Mouse (Mus musculus) spleen, postnatal 36 days (tissue): ENCODE data around the gene Ifnlr1.
"Not testable (repeated sequence)": the region's sequence is repeated elsewhere in the genome, so short reads cannot be mapped to it uniquely, and the experiment has no call there.

Experiments used
- DNase-seq, 2 experiments: peaks; one replicate each; pipeline ENCODE4 v3.0.0; 2022; ENCODE audit warnings: low spot score in 2 of 2, mixed read lengths in 1 of 2

Gene Ifnlr1

DNA sequence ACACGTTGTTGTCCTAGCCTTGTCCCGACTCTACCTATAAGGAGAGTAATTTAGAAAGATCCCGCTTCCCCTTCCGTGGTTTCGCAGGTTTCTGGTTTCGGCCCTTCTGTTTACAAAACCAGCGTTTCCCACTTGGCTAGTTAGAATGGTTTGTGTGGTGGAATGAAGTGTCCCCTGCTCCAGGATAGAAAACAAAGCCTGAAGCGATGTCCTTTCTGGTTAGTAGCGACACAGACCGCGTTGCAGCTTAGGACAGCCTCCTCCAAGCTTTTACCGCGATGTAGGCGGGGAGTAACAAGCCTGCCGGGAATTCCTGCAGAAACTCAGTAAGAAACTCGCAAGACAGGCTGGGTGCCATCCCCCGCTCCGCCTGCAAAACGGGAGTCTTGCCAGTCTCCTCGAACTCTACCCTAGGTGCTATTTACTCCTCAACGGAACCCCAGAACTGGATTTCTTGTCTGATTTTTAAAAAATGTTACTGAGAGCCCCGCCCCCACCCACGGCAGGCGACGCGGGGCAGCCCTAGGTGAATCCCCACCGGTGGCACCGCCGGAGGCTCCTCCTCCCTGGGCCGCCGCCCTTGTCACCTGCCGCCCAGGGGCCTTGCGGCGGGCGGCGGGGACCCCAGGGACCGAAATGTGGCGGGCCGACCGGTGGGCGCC, at the start of gene Ifnlr1:
Ifnlr1 (plus strand) TSS at position 382 of the 662 bp plus-strand sequence.
- DNase-seq, result peak; percentile 47 to 56

DNA sequence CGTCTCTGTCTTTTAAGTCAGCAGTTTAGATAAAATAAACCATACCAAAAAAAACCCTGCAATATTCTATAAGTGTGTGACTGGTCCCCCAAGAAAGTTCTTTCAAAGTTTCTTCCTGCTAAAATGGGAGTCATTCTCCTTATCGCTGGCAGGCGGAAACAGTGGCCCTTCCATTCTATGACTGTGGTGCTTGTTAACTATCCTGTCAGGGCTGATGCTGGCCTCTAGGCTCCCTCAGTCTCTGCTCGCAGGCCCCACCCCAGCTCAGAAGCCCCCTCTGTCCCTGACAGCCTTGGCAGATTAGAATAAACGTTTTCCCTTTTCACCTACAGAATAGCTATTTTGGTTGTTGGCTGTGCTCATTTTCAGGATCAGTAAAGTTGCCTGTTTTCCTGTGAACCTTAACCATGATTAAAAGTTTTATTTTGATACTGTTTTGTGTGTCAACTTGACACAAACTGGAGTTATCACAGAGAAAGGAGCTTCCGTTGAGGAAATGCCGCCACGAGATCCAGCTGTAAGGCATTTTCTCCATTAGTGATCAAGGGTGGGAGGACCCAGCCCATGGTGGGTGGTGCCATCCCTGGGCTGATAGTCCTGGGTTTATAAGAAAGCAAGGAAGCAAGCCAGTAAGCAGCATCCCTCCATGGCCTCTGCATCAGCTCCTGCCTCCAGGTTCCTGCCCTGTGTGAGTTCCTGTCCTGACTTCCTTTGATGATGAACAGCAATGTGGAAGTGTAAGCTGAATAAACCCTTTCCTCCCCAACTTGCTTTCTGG, 44.6 kb upstream of the Ifnlr1 start:
- DNase-seq, result not testable (repeated sequence)

DNA sequence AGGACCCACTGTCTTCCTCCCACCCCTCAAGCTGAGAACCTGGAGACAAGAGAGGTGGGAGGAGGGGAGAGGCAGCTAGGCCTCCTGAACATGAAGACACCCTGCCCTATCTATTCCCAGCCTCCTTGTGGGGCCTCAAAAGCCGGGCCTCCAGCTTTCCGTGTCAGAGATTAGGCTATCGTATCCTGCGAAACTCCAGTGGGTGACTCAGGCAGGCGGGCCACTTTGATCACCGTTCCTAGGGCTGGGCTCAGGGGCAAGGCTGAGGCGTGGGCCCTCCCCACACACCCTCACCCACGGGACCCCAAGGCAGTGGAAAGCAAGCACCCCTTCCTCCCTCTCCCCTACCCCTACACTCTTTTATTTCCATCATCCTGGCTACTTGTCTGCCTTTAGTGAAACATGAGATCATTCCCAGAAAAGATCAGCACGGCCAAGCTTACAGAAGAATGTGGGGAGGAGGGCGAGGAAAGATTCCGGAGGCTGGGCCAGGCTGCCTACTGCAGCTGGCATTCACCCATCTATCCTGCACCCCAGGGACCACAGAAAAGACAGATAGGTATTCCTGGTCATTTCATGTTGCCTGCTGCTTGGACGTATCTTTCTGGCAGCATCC, 41.0 kb upstream of the Ifnlr1 start:
- DNase-seq, result no peak

DNA sequence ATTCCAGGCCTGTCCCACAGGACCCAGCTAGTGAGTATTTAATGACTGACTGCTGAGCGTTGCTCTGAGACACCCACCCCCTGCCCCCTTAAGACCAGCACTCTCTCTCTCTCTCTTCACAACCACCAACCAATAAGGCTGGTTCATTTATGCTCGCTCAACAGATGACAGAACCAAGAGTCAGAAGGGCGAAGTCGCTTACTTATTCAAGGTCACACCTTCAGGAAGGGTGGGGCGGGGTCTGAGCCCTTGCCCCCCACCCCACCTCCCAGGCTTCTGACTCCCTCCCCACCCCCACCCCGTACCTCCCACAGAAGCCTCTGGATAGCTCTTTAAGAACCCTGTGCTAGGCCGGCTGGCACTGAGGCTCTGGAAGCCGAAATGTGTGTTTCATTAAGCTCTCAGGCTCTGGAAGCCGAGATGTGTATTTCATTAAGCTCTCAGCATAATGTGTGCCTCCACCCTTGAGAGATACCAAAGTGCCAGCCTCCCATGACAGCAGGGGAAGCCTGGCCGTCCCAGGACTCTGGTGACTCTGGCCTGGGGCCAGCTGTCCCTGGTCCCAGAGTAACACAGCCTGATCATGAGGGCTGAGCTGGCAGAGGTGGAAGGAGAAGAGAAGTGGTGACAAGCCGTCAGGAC, 33.0 kb upstream of the Ifnlr1 start:
- no peak for DNase-seq

DNA sequence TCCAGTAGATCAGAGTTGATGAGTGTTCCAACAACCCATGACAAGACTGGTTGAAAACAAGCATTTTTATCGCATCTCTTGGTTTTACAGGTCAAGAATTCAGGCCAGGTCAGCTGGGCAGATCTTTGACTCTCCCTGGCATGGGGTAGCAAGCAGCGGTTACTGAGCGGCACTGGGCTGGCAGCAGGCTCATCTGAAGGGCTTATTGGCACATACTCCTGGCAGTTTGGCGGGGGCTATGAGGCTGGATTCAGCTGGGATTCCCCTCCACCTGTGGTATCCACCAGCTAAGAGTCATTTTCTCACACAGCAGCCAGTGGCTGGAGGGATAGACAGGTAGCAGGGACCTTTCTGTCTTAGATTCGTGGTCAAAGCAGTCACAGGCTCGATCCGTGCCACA, 32.1 kb upstream of the Ifnlr1 start:
- no peak for DNase-seq

DNA sequence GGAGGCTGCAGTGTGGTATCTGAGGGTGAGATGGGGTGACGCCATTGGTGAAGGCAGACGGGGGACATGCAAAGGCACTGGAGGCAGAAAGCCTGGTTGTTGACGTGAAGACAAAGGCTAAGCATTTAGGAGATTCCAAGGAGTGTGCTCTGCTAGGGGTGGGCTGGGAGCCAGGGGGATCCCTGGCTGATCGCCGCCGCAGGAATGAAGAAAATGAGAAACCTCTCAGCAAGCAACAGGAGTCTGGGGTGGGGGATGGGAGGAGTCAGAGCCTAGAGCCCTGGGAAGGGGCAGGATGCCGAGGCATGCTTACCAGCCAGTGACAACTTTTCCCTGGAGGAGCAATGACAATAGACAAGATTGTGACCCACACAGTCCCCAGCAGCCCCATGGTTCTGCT, 30.6 kb upstream of the Ifnlr1 start:
- no peak for DNase-seq

DNA sequence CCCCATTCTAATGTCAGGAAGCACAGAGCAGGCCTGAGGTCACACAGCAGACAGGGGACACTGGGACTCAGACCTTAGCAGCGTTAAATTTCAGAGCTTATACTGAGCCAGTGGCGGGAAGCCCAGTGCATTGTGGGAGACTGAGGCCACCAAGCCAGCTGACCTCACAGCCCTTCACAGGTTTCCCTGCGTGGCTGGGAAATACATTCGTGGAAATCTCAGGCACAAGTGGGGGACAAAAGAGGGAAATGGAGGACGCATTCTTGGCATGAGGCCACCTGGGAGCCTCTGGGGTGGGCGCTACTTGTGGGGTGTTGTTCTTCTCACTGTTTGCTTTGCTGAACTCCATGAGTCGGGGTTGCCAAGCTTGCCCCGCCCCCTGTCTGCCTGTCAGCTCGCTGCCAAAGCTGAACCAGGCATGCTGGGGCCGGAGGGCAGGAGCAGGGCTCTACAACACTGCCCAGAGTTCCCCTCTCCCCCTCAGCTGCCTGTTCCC, 29.9 kb upstream of the Ifnlr1 start:
- DNase-seq, result no peak

DNA sequence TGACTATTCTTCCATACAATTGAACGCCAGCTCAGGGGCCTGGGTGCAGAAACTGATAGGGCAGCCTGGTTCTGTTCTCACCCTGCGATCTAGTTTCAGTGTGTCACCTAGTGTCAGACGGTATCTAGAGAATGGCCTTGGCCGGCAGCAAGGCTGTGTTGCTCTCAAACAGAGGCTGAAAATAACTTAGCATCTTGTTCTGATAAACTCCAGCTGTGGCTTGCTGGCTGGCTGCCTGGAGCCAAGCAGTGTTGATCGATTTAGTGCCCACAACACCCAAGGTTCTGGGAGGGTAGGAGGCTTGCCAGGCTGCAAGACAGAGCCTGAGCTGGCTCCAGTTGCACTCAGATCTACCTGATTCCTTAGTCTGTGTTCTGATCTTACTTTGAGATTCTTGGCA, 27.6 kb upstream of the Ifnlr1 start:
- DNase-seq, result no peak

DNA sequence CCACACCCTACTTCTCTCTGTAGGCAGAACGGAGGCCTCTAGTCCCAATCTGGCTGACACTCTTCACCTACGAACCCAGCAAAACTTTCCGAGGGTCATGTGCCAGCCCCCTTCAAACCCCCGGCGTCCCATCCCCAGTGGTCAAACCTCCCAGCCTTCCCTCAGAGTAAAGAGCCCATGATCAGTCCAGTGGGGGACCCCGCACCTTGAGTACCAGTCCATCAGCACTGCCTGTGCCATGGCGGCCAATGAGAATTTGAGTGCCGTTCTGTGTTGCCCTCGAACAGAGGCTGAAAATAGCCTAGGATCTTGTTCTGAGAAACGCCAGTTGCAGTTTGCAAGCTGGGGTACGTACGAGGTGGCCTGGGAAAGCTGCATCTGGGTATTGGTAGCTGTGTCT, 27.2 kb upstream of the Ifnlr1 start:
- DNase-seq, result no peak

DNA sequence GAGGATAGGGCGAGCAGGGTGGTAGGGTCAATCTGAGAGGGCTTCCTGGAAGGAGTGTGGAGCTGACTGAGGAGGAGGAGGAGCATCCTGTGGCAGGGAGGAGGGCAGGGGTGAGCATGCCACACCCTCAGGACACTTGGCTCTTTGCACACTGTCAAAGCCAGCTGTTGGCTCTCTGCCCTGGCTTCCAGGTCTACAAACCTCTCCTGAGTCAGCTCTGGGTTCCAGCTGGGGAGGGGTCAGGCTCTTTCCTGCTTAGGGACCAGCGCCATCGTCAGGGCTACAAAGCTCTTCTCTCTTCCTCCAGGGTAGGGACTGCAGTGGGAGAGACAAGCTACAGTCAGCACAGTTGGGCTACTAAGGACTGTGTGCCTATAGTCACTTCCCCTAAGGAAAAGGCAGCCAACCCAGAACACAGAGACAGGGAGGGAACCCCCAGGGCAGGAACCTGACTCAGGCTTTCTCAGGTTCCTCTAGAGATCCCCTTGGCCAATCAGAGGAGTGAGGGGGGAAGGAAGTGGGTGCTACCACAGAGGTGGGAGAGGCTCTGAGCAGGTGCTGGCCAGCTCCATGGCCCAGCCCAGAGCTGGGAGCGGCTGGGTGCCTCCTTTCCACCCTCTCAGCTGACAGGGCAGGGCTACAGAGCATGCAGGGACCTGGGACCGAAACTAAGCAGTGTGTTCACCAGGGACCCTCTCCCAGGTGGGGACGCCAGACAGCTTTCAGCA, 24.8 kb upstream of the Ifnlr1 start:
- no peak for DNase-seq

DNA sequence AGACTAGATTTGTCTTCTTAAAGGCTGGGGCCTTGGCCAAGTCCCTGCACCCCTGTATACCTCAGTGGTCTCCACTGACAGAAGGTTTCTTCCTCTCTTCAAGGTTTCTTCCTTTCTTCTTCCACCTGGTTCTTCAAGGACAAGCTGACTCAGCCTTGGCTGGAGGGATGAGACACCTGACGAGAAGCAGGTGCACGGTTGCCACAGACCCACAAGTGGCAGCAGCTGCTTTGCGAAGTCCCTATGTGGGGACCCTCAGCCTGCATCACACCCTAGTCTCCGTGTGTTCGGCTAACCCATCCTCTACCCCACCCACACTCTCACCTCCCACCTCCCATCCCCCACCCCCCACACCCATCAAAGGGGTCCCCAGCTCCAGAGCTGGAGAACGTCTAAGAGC, 24.1 kb upstream of the Ifnlr1 start:
- no peak for DNase-seq

DNA sequence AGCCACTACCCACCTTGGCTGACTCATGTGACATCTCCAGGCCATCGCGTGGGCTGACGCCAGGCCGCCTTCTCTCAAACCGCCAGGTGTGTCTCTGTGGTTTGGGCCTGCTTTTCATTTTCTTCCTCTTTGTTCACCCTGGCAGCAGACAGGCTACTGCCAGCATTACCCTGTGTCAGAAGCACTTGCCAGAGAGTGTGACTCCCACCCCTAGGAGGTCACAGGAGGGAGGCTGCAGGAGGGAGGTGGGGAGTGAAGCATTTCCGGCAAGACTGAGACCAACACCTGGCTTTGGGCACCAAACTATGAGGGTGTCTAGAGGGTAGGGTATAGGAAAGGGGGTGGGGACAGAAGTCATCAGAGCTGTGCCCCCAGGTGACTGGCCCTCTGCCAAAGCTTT, 21.4 kb upstream of the Ifnlr1 start:
- DNase-seq, result peak in 1 of 2 experiments; percentile 15

DNA sequence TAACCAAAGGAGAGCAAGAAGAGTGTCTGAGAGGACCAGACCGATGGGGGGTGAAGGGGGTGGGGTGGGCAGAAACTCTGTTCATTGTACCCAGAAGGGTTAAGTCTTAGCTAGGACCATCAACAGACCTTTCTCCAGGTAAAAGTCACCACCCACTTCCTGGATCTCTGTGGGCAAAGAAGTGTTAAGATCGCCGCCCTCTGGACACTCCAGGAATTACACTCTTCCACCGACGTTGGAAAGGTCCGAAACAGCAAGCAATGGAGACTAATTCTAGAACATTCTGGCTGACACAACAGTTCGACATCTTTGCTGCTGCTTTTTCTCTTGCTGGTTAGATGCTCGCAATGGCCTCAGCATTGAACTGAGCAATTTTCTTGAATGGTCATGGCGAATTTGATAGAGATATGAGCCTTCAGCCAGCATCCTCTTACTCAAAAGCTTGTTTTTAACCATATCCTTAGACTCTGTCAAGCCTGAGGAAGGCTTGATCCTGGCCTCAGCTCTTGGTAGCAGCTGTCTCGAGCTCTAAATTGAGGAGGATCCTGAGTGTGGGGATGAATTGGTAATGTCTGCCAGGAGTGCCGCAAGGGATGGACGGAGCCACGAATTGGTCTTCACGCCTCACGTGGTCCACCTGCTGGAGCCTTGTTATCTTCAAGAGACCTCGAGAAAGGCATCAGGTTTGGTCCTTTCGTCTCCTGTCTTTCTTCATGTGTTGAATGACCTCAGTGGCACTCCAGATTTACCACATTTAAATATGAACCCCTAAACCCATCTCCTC, 19.7 kb upstream of the Ifnlr1 start:
- DNase-seq, result peak in 1 of 2 experiments; percentile 43

DNA sequence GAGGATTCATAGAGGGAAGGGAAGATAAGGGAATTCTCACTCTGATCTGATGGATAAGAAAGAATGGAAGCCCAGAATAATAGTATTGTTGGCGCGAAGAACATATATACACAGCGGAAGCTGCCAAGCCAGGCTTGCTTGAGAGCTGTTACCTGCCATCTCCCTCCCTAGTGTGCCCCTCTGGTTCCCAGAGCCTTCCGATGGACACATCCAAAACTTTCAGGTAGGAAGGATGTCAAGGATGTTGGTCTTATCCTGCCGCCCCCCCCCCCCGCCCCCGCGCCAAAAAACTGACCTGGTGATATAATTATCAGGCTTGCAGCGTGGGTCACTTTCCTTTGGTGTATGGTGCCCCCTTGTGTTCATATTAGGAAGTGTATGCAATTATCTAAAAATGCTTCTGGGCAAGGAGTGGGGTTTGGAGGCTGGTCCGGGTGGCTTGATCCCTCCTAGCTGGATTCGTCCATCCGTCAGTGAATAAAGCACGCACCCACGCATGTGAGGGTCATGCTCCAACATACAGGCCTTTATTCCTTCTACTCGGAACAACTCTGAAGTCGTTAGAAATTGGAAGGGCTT, 18.7 kb upstream of the Ifnlr1 start:
- peak in 1 of 2 experiments; percentile 48 for DNase-seq

DNA sequence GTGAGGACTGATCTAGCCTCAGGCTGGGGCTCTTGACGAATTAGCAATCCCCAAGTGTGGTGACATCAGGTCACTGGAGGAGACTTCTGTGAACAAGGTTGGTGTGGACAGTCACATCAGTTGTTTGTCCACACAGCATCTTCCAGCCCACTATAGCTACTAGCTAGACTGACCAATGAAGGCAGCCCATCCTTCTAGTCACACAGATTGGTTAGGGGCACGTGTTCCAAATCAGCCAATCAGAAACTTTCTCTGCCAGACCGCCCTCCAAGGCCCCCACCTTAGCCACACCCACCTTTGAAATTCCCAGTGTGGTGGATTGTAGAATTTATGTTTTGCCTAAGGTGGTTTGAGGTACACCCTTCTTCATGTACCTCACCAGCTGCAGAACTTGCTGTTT, 12.6 kb upstream of the Ifnlr1 start:
- no peak for DNase-seq

DNA sequence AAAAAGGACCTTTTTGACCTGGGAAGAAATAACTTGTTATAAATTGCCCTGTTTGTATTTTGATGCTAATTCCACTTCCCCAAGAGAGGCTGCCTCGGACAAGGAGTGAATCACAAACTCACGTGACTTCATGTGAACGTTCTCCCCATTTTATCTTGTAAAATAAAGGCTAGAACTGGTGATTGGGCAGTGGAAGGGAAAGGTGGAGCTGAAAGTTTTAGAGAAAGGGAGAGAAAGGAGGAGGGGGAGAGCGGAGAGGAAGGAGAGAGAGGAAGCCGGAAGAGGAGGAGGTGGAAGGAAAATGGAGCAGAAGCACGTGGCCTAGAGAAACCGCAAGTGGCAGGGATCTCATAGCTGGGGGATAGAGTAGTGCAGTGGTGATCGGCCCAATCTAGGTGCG, 11.1 kb upstream of the Ifnlr1 start:
- no peak for DNase-seq

DNA sequence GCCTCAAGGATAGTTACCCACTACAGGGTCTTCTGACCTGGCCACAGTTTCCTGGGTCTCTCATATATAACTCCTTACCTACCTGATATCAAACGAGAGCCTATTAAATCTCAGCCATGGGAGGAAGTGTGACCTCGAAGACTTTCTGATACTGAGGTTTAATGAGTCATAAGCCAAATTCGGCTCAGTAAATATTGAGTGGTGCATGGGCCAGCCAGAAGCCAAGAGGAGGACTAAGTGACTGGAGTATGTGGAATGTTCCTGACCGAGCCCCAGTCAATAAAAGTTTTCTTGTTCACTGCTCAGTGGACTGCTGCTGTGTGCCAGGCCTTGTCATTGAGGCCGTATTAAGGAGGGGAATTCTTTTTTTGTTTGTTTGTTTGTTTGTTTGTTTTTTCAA, 9.6 kb upstream of the Ifnlr1 start:
- DNase-seq, result no peak

DNA sequence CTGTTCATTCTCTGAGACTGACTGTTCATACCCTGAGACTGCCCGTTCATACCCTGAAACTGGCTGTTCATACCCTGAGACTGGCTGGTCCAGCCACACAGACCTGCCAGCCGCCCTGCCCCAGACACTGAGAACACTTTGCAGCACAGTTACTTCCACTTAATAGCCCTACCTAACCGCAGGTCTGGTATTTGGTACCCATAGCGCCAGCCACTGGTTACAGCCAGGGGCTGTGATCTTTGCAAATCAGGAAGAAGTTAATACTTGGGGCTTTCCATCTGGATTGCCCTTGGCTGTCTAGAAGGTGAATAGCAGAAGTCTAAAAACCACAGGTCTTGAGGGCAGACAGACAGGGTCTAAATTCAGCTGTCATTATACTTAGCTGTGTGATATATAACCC, 6.8 kb upstream of the Ifnlr1 start:
- DNase-seq, result peak; percentile 22 to 38

DNA sequence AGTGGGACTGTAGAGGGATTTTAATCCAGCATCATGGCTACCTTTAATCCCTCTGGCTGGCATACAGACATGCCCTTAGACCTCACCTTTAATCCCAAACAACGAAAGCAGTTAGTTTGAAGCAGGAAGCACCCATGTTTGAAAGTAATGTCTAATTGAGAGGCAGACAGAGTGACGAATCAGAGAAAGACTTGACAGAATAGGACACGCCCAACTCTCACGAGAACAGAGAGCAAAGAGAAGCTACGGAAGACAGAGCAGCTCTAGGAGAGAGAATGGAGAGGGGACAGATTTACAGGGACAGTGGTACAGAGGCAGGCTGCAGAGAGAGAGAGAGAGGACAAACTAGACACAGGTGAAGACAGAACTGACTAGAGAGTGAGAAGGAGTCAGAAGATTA, 4.3 kb upstream of the Ifnlr1 start:
- no peak for DNase-seq

DNA sequence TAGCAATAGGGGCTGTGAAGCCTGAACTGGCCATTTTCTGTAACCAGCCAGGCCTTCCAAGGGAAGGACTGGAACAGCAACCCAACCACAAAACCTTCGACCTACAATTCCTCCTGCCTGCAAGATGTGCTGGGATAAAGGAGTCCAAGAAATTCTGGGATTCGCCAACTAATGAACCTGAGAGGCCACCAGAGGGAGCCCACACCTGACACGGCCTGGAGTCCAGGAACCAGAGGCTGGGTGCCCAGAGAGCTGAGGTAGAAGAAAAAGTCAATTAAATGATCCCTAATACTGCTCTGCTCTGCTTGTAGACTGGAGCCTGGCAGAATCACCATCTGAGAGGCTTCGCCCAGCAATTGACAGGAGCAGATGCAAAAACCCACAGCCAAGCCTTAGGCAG, 2.5 kb upstream of the Ifnlr1 start:
- DNase-seq, result no peak

DNA sequence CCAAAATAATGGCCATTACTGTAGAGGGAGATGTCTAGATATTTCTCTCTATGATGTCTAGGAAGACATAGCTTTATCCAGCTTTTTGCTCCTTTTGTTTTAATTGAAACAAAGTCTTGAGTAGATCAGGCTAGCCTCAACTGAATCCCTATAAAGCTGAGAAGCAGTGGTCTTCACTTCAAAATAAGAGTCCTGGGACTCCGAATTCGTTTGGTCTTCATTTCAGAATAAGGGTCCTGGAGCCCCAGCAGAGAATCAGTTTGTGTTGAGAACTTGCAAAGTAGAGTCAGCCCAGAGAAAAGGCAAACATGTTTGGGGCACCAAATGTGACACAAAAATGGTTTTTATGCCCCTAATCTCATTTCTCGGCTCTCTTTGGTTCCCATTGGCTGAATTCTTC, 1.4 kb upstream of the Ifnlr1 start:
- no peak for DNase-seq
